Mouse (Mus musculus) heart, postnatal 0 days (tissue): ENCODE measurements around the gene Fam89b. TPM values are rescaled to one million over a fixed set of nuclear protein-coding genes. Genes with fewer than 3 reads are reported as not detected.

ENCODE experiments used
- ATAC-seq: fragments of 200-750 bp; cut with Nextera tagmentation; 2 replicates; pipeline ENCODE4 v1.8.0; 2017; ENCODE audit warnings: low read depth, moderate number of reproducible peaks, moderate library complexity; ENCODE audit not compliant: insufficient read depth
- DNase-seq: peaks from one replicate; pipeline ENCODE4 v3.0.0-alpha.2; 2016; ENCODE audit warnings: low spot score
- H3K27ac ChIP-seq: fragments of 300-500 bp; sonication (generic); 2 replicates; pipeline ENCODE4 v1.5.1; 2014; ENCODE audit warnings: low read depth, mild to moderate bottlenecking
- H3K27me3 ChIP-seq: fragments of 300-500 bp; sonication (generic); 2 replicates; pipeline ENCODE4 v1.6.1; 2014; ENCODE audit warnings: low read length, mixed read lengths; ENCODE audit not compliant: control insufficient read depth, insufficient read depth
- H3K36me3 ChIP-seq: fragments of 300-500 bp; sonication (generic); replicated peaks from 2 replicates; pipeline ENCODE4 v1.6.1; 2014; ENCODE audit warnings: low read length, mixed read lengths; ENCODE audit not compliant: control insufficient read depth, insufficient read depth
- H3K4me1 ChIP-seq: fragments of 300-500 bp; sonication (generic); 2 replicates; pipeline ENCODE4 v1.6.1; 2014; ENCODE audit warnings: antibody characterized with exemption; ENCODE audit not compliant: control insufficient read depth, insufficient read depth
- H3K4me2 ChIP-seq: fragments of 300-500 bp; sonication (generic); 2 replicates; pipeline ENCODE4 v1.6.1; 2014; ENCODE audit warnings: low read depth, mild to moderate bottlenecking, low read length, moderate library complexity
- H3K4me3 ChIP-seq: fragments of 300-500 bp; sonication (generic); 2 replicates; pipeline ENCODE4 v1.5.1; 2014; ENCODE audit warnings: low read depth, low read length
- H3K9ac ChIP-seq: fragments of 300-500 bp; sonication (generic); replicated peaks from 2 replicates; pipeline ENCODE4 v1.6.1; 2014; ENCODE audit warnings: low read depth, low read length, mixed read lengths
- H3K9me3 ChIP-seq: fragments of 300-500 bp; sonication (generic); replicated peaks from 2 replicates; pipeline ENCODE4 v1.6.1; 2016; ENCODE audit warnings: low read length; ENCODE audit not compliant: control insufficient read depth
- CTCF ChIP-seq: IDR thresholded peaks from 2 replicates; pipeline ENCODE4 v1.5.1; 2016; ENCODE audit warnings: antibody characterized with exemption, control low read depth, low read depth
- EP300 ChIP-seq: IDR thresholded peaks from 2 replicates; pipeline ENCODE4 v1.6.1; 2016; ENCODE audit warnings: antibody characterized with exemption, low read depth
- WGBS: fragments of 180-500 bp; shearing (Covaris S2); extraction: QIAGEN DNeasy Blood & Tissue Kit; methylation state at CpG from one replicate; pipeline ENCODE4 v1.1.7; 2014; 5-methylcytosine and 5-hydroxymethylcytosine counted together
- polyA plus RNA-seq: library from polyadenylated mRNA; unstranded; fragments of >200 nt; fragmentation: Nextera tagmentation; extraction: Ambion mirVana; gene quantifications from 2 replicates; pipeline ENCODE4 v1.2.1, GENCODE M21; 2015
- total RNA-seq: library from RNA; depleted of rRNA; stranded (reverse); fragments of >200 nt; gene quantifications from 2 replicates; pipeline ENCODE4 v1.2.3, GENCODE M21; 2014; ENCODE audit warnings: low replicate concordance

Fam89b gene
- total and polyA plus RNA-seq, 2 experiments from 2014 or later = 76.6 to 118 TPM

DNA sequence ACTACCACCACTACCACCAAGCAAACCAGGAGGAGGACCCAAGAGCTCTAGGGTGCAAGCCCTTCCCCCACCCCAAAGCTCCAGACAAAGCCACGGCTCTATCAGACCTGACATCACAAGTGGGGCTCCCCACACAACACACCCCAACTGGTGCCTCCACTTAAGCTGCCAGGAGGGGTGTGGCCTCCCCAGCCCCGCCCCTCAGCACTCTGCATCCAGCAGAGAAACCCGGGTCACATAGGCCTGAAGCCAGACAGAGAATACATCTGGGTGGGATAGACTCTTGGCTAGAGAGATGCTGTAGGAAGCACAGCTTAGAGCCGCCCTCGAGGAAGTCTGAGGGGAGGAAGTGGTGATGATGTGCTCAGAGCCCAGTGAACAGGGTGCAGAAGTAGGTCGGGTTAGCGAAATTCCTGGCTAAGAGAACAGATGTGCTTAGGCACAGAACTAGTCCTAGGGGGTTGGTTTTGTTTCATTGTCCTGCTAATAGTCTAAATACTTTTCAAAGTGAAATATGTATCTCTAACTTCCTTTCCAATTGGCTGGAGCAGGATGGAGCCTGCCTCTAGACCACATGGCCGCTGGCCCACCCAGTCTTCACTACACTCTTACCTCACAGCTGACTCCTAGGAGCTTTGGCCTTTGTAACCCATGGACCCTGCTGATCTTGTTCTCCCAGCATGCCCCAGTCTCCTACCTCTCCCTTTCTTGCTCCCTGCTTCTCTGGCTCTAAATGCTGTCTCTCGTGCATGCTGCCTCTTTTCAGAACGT, 24.5 kb downstream of the Fam89b start:
- H3K9ac ChIP-seq = no peak overlapping the region
- 30% methylated on average over 10 of the region's 10 CpGs for WGBS
- peaks cover 80% of the 10 kb centered on the region for H3K36me3 ChIP-seq
- peak overlapping the region; percentile 64 for H3K27ac ChIP-seq
- 0 out of 2 replicates have a peak, but pooled peaks cover 7% of the 10 kb centered on the region for H3K4me1 ChIP-seq
- no peak overlapping the region for H3K4me3 ChIP-seq
- ATAC-seq (peak; percentile 62), DNase-seq (peak; percentile 68)
- no peak overlapping the region for H3K4me2 ChIP-seq
- H3K27me3 ChIP-seq = no peaks in the 10 kb centered on the region
- H3K9me3 ChIP-seq = no peaks in the 10 kb centered on the region
- no peak for TF ChIP-seq EP300
- TF ChIP-seq CTCF = no peak

GRCm38 (mm10) chr19:5704163-5704800, 25.2 kb downstream of the Fam89b start, which contains the start of gene Kcnk7:
TSS of gene Kcnk7 (plus strand) at chr19:5704367.
- Histone ChIP-seq H3K9me3 (no peaks in the 10 kb centered on the region), H3K4me3 (no peak within 1 kb of the TSS), H3K27me3 (no peaks in the 10 kb centered on the region), H3K36me3 (peaks cover 81% of the 10 kb centered on the region), H3K4me2 (no peak within 1 kb of the TSS), H3K27ac (peak within 1 kb of the TSS; percentile 64), H3K4me1 (0 out of 2 replicates have a peak, but pooled peaks cover 7% of the 10 kb centered on the region), H3K9ac (no peak within 1 kb of the TSS)
- DNase-seq (no peak), ATAC-seq (peak; percentile 7; the same call in 1 of the 2 replicates)
- TF ChIP-seq EP300 = no peak
- no peak for TF ChIP-seq CTCF
- WGBS = 64% methylated on average over 17 of the region's 17 CpGs

- Histone ChIP-seq H3K9me3 (no peaks in the 10 kb centered on the region), H3K4me3 (no peak overlapping the region), H3K4me1 (peaks cover 14% of the 10 kb centered on the region; the same call in 1 of the 2 replicates), H3K27ac (no peak overlapping the region), H3K27me3 (no peaks in the 10 kb centered on the region), H3K9ac (no peak overlapping the region), H3K4me2 (no peak overlapping the region), H3K36me3 (peaks cover 84% of the 10 kb centered on the region)
- no peak for ATAC-seq
- TF ChIP-seq CTCF (no peak), EP300 (no peak)
- WGBS = 49% methylated on average over 41 of the region's 41 CpGs
- no peak for DNase-seq
Observed at GRCm38 (mm10) chr19:5695849-5696462, 33.5 kb downstream of the Fam89b start.

GRCm38 (mm10) chr19:5693801-5694200, 35.7 kb downstream of the Fam89b start:
- no peak for TF ChIP-seq EP300
- TF ChIP-seq CTCF = no peak
- Histone ChIP-seq H3K4me3 (0 out of 2 replicates have a peak overlapping the region, but pooled peaks have one; percentile 82), H3K9me3 (no peaks in the 10 kb centered on the region), H3K9ac (no peak overlapping the region), H3K4me1 (peaks cover 14% of the 10 kb centered on the region; the same call in 1 of the 2 replicates), H3K27me3 (no peaks in the 10 kb centered on the region), H3K4me2 (peak overlapping the region; percentile 95), H3K36me3 (peaks cover 65% of the 10 kb centered on the region), H3K27ac (peak overlapping the region; percentile 94; the same call in 1 of the 2 replicates)
- no peak for DNase-seq
- WGBS = 75% methylated on average over 6 of the region's 6 CpGs
- ATAC-seq = no peak

DNA sequence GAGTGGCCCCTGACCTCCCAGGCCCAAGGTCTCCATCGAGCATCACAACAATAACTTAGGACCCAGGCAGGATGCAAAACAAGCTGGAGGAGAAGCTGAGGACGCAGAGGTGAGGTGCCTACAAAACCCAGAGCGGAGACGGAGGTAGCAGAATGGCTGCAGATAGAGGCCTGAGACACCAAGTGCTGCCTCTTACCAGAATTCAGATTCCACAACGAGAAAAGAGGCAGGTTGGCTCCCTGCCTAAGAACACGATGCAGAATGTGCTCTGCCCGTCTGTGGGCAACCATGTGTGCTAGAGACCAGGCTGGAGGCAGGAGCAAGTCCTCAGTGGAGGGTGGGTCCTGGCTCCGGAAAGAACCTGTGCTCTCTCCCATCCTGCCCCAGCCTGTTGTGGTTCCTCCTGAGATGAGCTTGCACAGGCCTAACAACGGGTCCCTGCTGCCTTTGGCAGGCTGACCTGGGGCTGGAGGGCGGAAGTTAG, 36.5 kb downstream of the Fam89b start:
- Histone ChIP-seq H3K4me3 (peak overlapping the region; percentile 82), H3K4me2 (peak overlapping the region; percentile 95), H3K9ac (peak overlapping the region; percentile 77; the same call in 1 of the 2 replicates), H3K27ac (peak overlapping the region; percentile 94), H3K27me3 (no peaks in the 10 kb centered on the region), H3K9me3 (no peaks in the 10 kb centered on the region), H3K4me1 (peaks cover 14% of the 10 kb centered on the region; the same call in 1 of the 2 replicates), H3K36me3 (peaks cover 57% of the 10 kb centered on the region)
- no peak for DNase-seq
- WGBS = 46% methylated on average over 10 of the region's 10 CpGs
- TF ChIP-seq CTCF (no peak), EP300 (no peak)
- no peak for ATAC-seq
